Mouse (Mus musculus) forebrain, embryonic 13.5 days (tissue): ENCODE measurements at regions not wholly inside any gene's neighbourhood (a gene's known extent, or its start where the extent isn't known, plus 50 kb on each side); places are given as distances from the start of the nearest gene placed in this dataset.

ENCODE experiments used
- ATAC-seq: fragments of 200-750 bp; cut with Nextera tagmentation; 2 replicates; pipeline ENCODE4 v1.8.0; 2017
- H3K27ac ChIP-seq: fragments of 300-500 bp; sonication (generic); 2 replicates; pipeline ENCODE4 v1.5.1; 2015; ENCODE audit warnings: inconsistent platforms, mild to moderate bottlenecking, moderate library complexity
- H3K27me3 ChIP-seq: fragments of 300-500 bp; sonication (generic); 2 replicates; pipeline ENCODE4 v1.6.1; 2015; ENCODE audit warnings: mild to moderate bottlenecking, inconsistent platforms
- H3K36me3 ChIP-seq: fragments of 300-500 bp; sonication (generic); 2 replicates; pipeline ENCODE4 v1.6.1; 2015; ENCODE audit warnings: mild to moderate bottlenecking, inconsistent platforms; ENCODE audit not compliant: poor library complexity, severe bottlenecking
- H3K4me1 ChIP-seq: fragments of 300-500 bp; sonication (generic); 2 replicates; pipeline ENCODE4 v1.6.1; 2015; ENCODE audit warnings: inconsistent platforms
- H3K4me2 ChIP-seq: fragments of 300-500 bp; sonication (generic); 2 replicates; pipeline ENCODE4 v1.6.1; 2015; ENCODE audit warnings: inconsistent platforms, mild to moderate bottlenecking, moderate library complexity
- H3K4me3 ChIP-seq: fragments of 300-500 bp; sonication (generic); 2 replicates; pipeline ENCODE4 v1.5.1; 2015; ENCODE audit warnings: mild to moderate bottlenecking, inconsistent platforms
- H3K9ac ChIP-seq: fragments of 300-500 bp; sonication (generic); 2 replicates; pipeline ENCODE4 v1.6.1; 2015; ENCODE audit warnings: mild to moderate bottlenecking, inconsistent platforms
- H3K9me3 ChIP-seq: fragments of 300-500 bp; sonication (generic); replicated peaks from 2 replicates; pipeline ENCODE4 v1.6.1; 2016; ENCODE audit warnings: inconsistent platforms
- WGBS: fragments of 180-500 bp; shearing (Covaris S2); methylation state at CpG from one replicate; pipeline ENCODE4 v1.1.7; 2015; 5-methylcytosine and 5-hydroxymethylcytosine counted together

GRCm38 (mm10) chr10:41018888-41019287, 53.2 kb downstream of the Gpr6 start:
- no peak for ATAC-seq
- Histone ChIP-seq H3K36me3 (no peaks in the 10 kb centered on the region), H3K4me3 (no peak overlapping the region), H3K27me3 (no peaks in the 10 kb centered on the region), H3K9ac (no peak overlapping the region), H3K9me3 (no peaks in the 10 kb centered on the region), H3K4me2 (no peak overlapping the region), H3K4me1 (no peaks in the 10 kb centered on the region), H3K27ac (no peak overlapping the region)
- 58% methylated on average over 5 of the region's 5 CpGs for WGBS

GRCm38 (mm10) chr10:41016547-41016946, 55.5 kb downstream of the Gpr6 start:
- Histone ChIP-seq H3K27ac (no peak overlapping the region), H3K27me3 (no peaks in the 10 kb centered on the region), H3K9ac (no peak overlapping the region), H3K36me3 (no peaks in the 10 kb centered on the region), H3K4me2 (no peak overlapping the region), H3K9me3 (no peaks in the 10 kb centered on the region), H3K4me1 (no peaks in the 10 kb centered on the region), H3K4me3 (no peak overlapping the region)
- 55% methylated on average over 7 of the region's 7 CpGs for WGBS
- ATAC-seq, result no peak

- Histone ChIP-seq H3K4me1 (no peaks in the 10 kb centered on the region), H3K27ac (no peak overlapping the region), H3K27me3 (no peaks in the 10 kb centered on the region), H3K4me2 (no peak overlapping the region), H3K4me3 (no peak overlapping the region), H3K36me3 (no peaks in the 10 kb centered on the region), H3K9me3 (no peaks in the 10 kb centered on the region), H3K9ac (no peak overlapping the region)
- ATAC-seq, result peak; percentile 68; the same call in 1 of the 2 replicates
- 29% methylated on average over 4 of the region's 4 CpGs for WGBS
These were observed 56.4 kb downstream of the Gpr6 start for GRCm38 (mm10) chr10:41015654-41016053.

GRCm38 (mm10) chr10:41010585-41010984, 61.5 kb downstream of the Gpr6 start:
- H3K27ac ChIP-seq, result no peak overlapping the region
- no peak overlapping the region for H3K9ac ChIP-seq
- ATAC-seq, result no peak
- WGBS, result 74% methylated on average over 2 of the region's 2 CpGs
- no peaks in the 10 kb centered on the region for H3K9me3 ChIP-seq
- H3K4me2 ChIP-seq, result no peak overlapping the region
- H3K4me1 ChIP-seq, result no peaks in the 10 kb centered on the region
- no peak overlapping the region for H3K4me3 ChIP-seq
- no peaks in the 10 kb centered on the region for H3K36me3 ChIP-seq
- H3K27me3 ChIP-seq, result no peaks in the 10 kb centered on the region

GRCm38 (mm10) chr10:41007866-41008265, 64.2 kb downstream of the Gpr6 start:
- Histone ChIP-seq H3K36me3 (no peaks in the 10 kb centered on the region), H3K27me3 (no peaks in the 10 kb centered on the region), H3K4me1 (no peaks in the 10 kb centered on the region), H3K9ac (no peak overlapping the region), H3K4me3 (no peak overlapping the region), H3K27ac (no peak overlapping the region), H3K9me3 (no peaks in the 10 kb centered on the region), H3K4me2 (no peak overlapping the region)
- WGBS, result 86% methylated on average over 3 of the region's 3 CpGs
- ATAC-seq, result no peak

- H3K4me3 ChIP-seq, result no peak overlapping the region
- no peak overlapping the region for H3K9ac ChIP-seq
- no peaks in the 10 kb centered on the region for H3K4me1 ChIP-seq
- WGBS, result 84% methylated on average over 9 of the region's 9 CpGs
- H3K27me3 ChIP-seq, result no peaks in the 10 kb centered on the region
- no peak overlapping the region for H3K4me2 ChIP-seq
- H3K27ac ChIP-seq, result no peak overlapping the region
- H3K9me3 ChIP-seq, result no peaks in the 10 kb centered on the region
- no peaks in the 10 kb centered on the region for H3K36me3 ChIP-seq
- no peak for ATAC-seq
These were observed 65.5 kb downstream of the Gpr6 start for GRCm38 (mm10) chr10:41006634-41007033.

DNA sequence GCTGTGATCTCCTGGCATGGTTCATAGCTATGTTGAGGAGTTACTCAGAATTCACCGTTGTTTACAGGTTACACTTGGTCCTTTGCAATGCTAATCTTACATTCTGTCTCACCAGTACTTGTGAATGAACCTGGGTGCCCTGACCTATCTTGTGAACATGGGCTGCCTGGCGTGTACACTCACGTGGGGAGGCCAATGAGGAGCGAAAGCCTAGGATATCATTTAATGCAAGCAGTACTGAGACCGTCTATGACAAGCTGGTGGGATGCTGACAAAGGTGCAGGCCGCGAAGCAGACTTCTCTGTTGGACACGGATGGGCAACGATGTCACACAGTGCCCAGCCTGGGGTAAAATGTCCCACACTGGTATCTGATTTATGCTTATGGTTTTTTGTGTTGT, 66.3 kb downstream of the Gpr6 start:
- Histone ChIP-seq H3K27me3 (no peaks in the 10 kb centered on the region), H3K4me1 (no peaks in the 10 kb centered on the region), H3K36me3 (no peaks in the 10 kb centered on the region), H3K4me3 (no peak overlapping the region), H3K9me3 (no peaks in the 10 kb centered on the region), H3K27ac (no peak overlapping the region), H3K9ac (no peak overlapping the region), H3K4me2 (no peak overlapping the region)
- ATAC-seq, result no peak
- 89% methylated on average over 9 of the region's 9 CpGs for WGBS

GRCm38 (mm10) chr10:41004753-41005152, 67.3 kb downstream of the Gpr6 start:
- Histone ChIP-seq H3K36me3 (no peaks in the 10 kb centered on the region), H3K27me3 (no peaks in the 10 kb centered on the region), H3K4me1 (no peaks in the 10 kb centered on the region), H3K9me3 (no peaks in the 10 kb centered on the region), H3K4me3 (no peak overlapping the region), H3K27ac (no peak overlapping the region), H3K9ac (no peak overlapping the region), H3K4me2 (no peak overlapping the region)
- ATAC-seq, result peak; percentile 54; the same call in 1 of the 2 replicates
- WGBS, result 62% methylated on average over 3 of the region's 3 CpGs

DNA sequence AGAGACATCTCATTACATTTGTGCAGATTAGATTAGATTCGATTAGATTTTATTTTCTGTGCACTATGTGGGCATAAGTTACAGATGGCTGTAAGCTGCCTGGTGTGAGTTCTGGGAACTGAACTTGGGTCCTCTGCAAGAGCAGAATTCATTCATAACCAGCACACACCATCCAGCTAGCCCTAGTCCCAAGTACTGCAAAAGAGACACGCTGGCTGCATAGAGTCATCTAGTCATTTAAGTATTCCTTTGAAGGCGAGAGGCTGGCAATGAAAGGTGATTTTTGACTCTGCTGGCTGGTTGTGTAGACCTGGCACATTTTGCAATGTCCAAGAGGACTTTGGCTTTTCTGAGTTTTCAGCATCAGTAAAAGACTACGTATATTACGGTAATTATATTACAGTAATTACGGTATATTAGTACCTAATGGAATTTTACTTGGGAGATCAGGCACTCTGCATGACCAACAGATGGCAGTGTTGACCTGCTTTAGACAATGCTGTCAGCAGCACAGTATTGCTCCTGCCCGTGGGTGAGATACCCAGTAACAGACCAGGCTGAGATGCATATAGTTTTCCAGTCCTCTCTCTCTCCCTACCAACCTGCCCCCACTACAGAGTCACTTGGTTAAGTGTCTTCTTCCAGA, 67.9 kb downstream of the Gpr6 start:
- WGBS, result 27% methylated on average over 7 of the region's 7 CpGs
- ATAC-seq, result peak; percentile 95

GRCm38 (mm10) chr10:41003197-41003596, 68.9 kb downstream of the Gpr6 start:
- H3K36me3 ChIP-seq, result no peaks in the 10 kb centered on the region
- H3K4me1 ChIP-seq, result peaks cover 9% of the 10 kb centered on the region
- H3K27ac ChIP-seq, result no peak overlapping the region
- H3K9me3 ChIP-seq, result no peaks in the 10 kb centered on the region
- 86% methylated on average over 3 of the region's 3 CpGs for WGBS
- H3K4me3 ChIP-seq, result no peak overlapping the region
- ATAC-seq, result no peak
- no peaks in the 10 kb centered on the region for H3K27me3 ChIP-seq
- no peak overlapping the region for H3K4me2 ChIP-seq
- H3K9ac ChIP-seq, result no peak overlapping the region

More for the DNA sequence above, 67.9 kb downstream of the Gpr6 start:
- H3K4me2 ChIP-seq, result no peak overlapping the region
- no peak overlapping the region for H3K9ac ChIP-seq
- no peaks in the 10 kb centered on the region for H3K36me3 ChIP-seq
- no peak overlapping the region for H3K4me3 ChIP-seq
- H3K4me1 ChIP-seq, result no peaks in the 10 kb centered on the region
- no peak overlapping the region for H3K27ac ChIP-seq
- H3K9me3 ChIP-seq, result no peaks in the 10 kb centered on the region
- H3K27me3 ChIP-seq, result no peaks in the 10 kb centered on the region

GRCm38 (mm10) chr10:41000965-41001364, 71.1 kb downstream of the Gpr6 start:
- no peak overlapping the region for H3K4me2 ChIP-seq
- WGBS, result 86% methylated on average over 4 of the region's 4 CpGs
- no peak overlapping the region for H3K9ac ChIP-seq
- no peak overlapping the region for H3K4me3 ChIP-seq
- peaks cover 14% of the 10 kb centered on the region for H3K4me1 ChIP-seq
- no peak overlapping the region for H3K27ac ChIP-seq
- no peaks in the 10 kb centered on the region for H3K36me3 ChIP-seq
- H3K9me3 ChIP-seq, result no peaks in the 10 kb centered on the region
- no peak for ATAC-seq
- no peaks in the 10 kb centered on the region for H3K27me3 ChIP-seq

DNA sequence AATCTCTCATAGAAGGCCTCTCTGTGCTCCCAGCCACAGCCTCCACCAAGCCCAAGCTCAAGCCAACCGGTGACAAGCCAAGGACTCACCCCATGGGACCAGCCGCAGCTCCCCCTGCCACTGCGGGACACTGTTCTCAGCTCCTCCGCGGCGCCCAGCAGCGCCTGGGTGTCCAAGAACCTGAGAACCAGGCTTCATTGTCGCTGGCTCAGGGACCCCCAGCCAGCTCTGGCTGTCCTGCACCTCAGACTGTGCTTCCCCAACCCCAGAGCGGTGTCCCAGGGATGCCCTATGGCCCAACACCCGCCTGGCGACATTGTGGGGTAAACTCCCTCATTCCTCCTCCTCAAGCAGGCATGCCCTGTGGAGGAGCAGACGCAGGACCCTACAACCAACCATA, 72.6 kb downstream of the Gpr6 start:
- H3K9ac ChIP-seq, result no peak overlapping the region
- no peaks in the 10 kb centered on the region for H3K9me3 ChIP-seq
- no peaks in the 10 kb centered on the region for H3K27me3 ChIP-seq
- ATAC-seq, result no peak
- H3K4me1 ChIP-seq, result peaks cover 14% of the 10 kb centered on the region
- no peak overlapping the region for H3K4me3 ChIP-seq
- no peaks in the 10 kb centered on the region for H3K36me3 ChIP-seq
- 87% methylated on average over 12 of the region's 12 CpGs for WGBS
- H3K4me2 ChIP-seq, result no peak overlapping the region
- no peak overlapping the region for H3K27ac ChIP-seq

- Histone ChIP-seq H3K9ac (no peak overlapping the region), H3K36me3 (no peaks in the 10 kb centered on the region), H3K9me3 (no peaks in the 10 kb centered on the region), H3K4me2 (0 out of 2 replicates have a peak overlapping the region, but pooled peaks have one; percentile 0), H3K4me3 (no peak overlapping the region), H3K27ac (peak overlapping the region; percentile 61; the same call in 1 of the 2 replicates), H3K4me1 (peaks cover 14% of the 10 kb centered on the region), H3K27me3 (no peaks in the 10 kb centered on the region)
- WGBS, result 85% methylated on average over 11 of the region's 11 CpGs
- no peak; the same call in 1 of the 2 replicates for ATAC-seq
These were observed 73.3 kb downstream of the Gpr6 start for GRCm38 (mm10) chr10:40998799-40999198.
